Mouse (Mus musculus) liver, postnatal 0 days (tissue): ENCODE results near the gene Sobp.

Experiments used
- CTCF ChIP-seq: sonication (generic); IDR thresholded peaks from 2 replicates; pipeline ENCODE4 v1.5.1; 2016; ENCODE audit warnings: antibody characterized with exemption, low read depth
- EP300 ChIP-seq: IDR thresholded peaks from 2 replicates; pipeline ENCODE4 v1.6.1; 2016; ENCODE audit warnings: antibody characterized with exemption, low read depth, mild to moderate bottlenecking

DNA sequence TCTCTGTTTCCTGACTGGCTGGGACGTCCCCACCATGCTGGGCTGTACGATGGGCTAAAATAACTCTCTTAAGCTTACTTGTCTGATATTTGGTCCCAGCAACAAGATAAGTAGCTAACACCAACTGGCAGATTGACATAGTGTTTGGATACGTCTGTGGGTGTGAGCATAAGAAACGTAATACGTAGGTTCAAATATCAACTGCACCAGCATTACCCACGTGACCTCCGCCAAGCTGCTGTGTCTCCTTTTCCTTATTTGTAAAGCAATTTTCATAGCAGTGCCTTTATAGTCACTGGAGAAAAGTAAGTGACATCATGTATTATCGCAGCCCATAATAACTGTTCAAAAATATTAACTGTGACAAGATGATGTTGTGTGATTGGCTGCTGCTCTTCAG is 21.7 kb downstream of the Sobp start:
- TF ChIP-seq CTCF (no peak), EP300 (no peak)
